Mouse (Mus musculus) 3134 (cell line): ENCODE results near the gene Fam178b.
"Not testable (repeated sequence)": the region's sequence is repeated elsewhere in the genome, so short reads cannot be mapped to it uniquely, and the experiment has no call there.

ENCODE experiments used
- DNase-seq: peaks from one replicate; pipeline ENCODE4 v3.0.0-alpha.2; 2011; ENCODE audit warnings: low spot score; ENCODE audit not compliant: insufficient read length; ENCODE audit errors: extremely low read depth

Gene Fam178b

GRCm38 (mm10) chr1:36548771-36549170, 134.2 kb downstream of the Fam178b start:
- no peak for DNase-seq

DNA sequence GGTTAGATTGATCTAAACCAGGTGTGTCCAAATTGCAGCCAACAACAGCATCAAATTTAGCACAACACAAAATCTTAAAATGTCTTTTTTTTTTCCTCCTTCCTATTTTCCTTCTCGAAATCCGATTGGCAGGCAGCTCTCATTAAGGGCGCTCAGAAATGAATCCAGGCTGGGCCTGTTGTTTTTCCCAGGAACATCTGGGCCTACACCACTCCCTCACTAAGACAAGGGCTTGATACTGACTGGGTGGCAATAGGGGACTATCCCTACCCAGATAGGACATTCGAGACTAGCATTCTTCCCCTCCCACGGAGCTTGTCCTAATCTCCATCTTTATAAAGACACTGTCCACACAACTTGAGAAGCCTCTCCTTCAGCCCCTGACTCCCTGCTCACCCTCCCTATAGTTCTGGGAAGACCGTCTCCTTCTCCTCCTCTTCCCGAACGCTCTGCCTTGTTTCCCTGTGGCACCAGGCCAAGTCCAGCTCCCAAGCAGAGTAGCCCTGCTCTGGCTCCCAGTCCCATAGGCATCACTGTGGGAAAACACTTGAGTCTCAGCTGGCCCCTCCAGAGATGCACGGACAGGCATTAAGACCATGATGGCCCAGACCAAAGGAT, 134.9 kb downstream of the Fam178b start:
- DNase-seq = no peak

DNA sequence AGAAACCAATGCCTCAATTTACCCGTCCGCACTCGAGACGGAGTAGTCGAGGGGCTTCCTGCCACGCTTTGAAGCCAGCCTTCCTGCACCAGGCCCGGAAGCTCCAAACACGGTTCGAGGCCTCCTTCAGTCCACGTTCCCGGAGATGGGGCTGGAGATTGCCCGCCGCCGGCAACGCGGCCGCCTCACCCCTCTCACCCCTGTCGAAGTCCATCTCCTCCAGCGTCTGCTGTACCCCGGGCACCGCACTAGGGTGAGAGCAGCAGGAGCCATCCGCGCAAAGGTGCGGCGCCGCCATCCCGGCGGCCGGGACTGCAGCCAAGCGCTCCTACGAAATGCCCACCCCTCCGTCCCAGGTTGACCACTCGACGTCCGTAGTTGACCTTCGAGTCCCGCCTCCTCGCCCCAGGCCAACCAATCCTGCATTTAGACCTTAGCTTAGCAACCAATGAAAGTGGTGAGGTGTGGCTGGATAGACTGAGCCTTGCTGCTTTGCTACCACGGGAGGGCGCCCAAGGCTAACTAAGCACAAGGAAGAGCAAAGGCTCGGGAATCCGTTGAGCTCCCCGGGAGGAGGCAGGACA, 136.0 kb downstream of the Fam178b start, which contains the start of gene Ankrd39:
TSS of gene Ankrd39 (minus strand) at position 558 of the 584 bp plus-strand sequence.
- DNase-seq = peak; percentile 97

DNA sequence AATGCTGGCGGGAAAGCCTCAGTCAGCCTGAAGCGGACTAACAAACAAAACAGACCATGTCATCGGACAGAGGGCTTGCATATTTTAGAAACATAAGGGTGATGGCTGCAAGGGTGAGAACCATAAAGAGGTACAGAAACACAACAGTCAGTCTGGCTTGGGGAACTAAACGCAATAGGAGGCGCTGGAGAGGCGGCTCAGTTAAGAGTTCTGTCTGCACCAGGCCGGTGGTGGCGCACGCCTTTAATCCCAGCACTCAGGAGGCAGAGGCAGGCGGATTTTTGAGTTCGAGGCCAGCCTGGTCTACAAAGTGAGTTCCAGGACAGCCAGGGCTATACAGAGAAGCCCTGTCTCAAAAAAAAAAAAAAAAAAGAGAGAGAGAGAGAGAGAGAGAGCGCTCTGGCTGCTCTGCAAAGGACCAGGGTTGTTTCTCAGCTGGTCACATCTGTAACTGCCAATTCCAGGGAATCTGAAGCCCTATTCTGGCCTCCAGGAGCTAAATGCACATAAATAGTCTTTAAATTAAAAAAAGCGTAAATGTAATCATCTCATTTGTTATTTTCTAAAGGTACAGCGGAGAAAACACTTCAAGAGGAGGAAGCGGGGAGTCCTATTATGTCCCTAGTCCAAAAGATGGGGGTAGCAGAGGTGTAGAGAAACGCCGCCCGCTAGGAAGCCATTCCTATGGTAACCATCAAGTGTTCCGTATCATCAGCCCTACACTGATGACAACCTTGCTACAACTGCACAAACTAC, 137.0 kb downstream of the Fam178b start:
- no peak for DNase-seq

DNA sequence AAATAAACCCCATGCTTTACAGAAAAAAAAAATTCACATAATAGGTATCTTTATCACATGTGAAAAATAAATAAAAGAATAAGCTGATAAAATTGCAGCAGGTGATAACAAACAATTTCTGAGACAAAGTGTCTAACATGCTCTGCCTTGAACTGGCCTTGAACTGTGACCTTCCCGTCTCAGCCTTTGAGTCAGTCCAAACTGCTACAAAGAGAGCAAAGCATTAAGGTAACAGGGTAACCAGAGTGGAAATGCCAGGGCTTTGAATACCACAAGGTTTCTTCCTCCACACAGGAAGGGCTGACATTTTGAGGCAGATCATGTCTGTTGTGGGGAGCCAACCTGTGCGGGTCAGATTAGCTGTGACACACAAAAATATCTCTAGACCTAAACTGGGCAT, 137.6 kb downstream of the Fam178b start:
- no peak for DNase-seq

- DNase-seq = no peak
Observed at GRCm38 (mm10) chr1:36542925-36543324, 140.1 kb downstream of the Fam178b start.

DNA sequence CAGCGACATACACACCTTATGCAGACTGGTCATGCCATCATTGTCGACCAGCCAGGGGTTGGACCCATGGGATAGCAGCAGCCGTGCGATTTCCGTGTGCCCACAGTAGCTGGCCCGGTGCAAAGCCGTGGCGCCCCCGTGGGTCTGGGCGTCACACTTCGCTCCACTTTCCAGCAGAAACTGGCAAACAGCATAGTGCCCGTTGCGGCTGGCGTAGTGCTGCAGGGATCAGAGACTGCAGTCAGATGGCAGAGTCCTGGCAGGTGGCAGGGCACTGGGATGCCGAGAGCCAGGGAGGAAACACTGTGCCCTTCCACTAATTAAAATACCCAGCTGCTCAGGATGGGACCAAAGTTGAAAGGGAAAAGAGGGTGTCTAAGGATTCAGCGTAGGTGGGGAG, 141.1 kb downstream of the Fam178b start:
- DNase-seq = no peak

DNA sequence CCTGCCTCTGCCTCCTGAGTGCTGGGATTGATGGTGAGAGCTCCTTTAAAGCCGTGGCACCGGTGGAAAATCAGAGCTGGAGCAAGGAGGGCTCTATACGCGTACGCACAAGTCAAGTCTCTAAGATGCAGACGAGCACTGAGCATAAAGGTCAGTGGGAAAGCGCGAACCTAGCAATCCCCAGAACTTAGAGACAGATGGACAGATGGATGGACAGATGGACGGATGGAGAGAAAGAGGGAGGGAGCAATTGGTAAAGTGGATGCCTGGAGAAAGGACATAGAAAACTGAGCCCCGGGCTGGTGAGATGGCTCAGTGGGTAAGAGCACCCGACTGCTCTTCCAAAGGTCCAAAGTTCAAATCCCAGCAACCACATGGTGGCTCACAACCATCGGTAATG, 142.2 kb downstream of the Fam178b start:
- DNase-seq = no peak

DNA sequence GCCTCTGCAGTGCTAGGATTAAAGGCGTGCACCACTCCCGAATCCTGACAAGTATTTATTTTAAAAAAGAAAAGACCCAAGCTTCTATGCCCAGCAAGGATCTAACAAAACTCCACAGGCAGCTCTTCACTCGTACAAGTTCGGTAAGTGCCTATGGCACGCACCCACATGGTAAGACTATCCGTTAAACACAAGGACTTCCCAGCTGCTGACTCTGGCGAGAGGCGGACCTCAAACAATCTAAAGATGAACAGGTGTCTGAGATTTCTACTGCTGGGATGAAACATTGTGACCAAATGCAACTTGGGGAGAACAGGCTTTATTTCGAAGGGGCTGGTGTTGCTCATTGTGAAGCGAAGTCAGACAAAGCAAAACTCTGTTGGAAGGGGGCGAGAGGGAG, 142.9 kb downstream of the Fam178b start:
- DNase-seq = no peak

- no peak for DNase-seq
Observed at GRCm38 (mm10) chr1:36539186-36539585, 143.8 kb downstream of the Fam178b start, which contains the start of gene Gm42417. Gene Gm42417, minus strand, starts transcription at chr1:36539429.

- no peak for DNase-seq
Observed at GRCm38 (mm10) chr1:36538727-36539126, 144.3 kb downstream of the Fam178b start.

GRCm38 (mm10) chr1:36536783-36537182, 146.2 kb downstream of the Fam178b start, which contains the start of gene Ankrd23:
Gene Ankrd23, minus strand, starts transcription at chr1:36536883.
- DNase-seq = not testable (repeated sequence)

- no peak for DNase-seq
Observed at GRCm38 (mm10) chr1:36536397-36536728, 146.6 kb downstream of the Fam178b start.

- DNase-seq = no peak
Observed at GRCm38 (mm10) chr1:36535477-36536396, 147.2 kb downstream of the Fam178b start.

DNA sequence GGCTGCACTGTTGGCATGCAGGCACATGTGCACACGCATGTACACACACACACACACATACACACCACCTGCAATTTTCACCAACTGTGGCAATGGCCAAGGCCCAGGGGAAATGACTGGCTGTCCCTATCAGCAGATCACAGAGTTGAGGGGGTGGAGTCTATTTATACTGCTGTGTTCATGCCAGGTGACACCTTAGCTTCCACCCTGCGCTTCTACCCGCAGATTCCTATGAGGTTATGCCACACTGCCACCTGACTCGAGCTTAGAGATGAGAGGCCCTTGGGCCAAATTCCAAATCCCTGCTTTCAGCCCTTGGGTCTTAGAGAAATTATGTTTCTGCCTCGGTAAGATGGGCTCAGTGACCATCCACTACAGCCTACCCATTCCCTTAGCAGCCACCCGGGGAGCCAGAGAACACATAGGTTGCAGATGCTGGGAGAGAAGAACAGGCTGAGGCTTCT, 148.4 kb downstream of the Fam178b start:
- no peak for DNase-seq

DNA sequence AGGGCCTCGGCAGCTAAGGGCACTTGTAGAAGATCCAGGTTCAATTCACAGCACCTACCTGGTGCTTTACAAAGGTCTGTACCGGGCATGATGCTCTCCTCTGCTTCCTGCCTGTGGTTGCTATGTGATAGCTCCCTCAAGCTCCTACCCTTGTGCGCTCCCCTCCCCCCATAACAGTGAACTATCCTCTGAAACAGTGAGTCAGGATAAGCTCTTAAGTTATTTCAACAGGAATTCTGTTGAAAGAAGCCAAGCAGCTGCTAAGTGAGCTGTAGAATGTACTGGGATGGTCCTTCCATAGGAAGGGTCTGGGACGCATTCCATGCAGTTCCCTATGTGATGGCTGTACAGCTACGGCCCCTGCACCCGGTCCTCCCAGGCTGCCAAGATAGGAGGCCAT, 149.4 kb downstream of the Fam178b start:
- DNase-seq = no peak

DNA sequence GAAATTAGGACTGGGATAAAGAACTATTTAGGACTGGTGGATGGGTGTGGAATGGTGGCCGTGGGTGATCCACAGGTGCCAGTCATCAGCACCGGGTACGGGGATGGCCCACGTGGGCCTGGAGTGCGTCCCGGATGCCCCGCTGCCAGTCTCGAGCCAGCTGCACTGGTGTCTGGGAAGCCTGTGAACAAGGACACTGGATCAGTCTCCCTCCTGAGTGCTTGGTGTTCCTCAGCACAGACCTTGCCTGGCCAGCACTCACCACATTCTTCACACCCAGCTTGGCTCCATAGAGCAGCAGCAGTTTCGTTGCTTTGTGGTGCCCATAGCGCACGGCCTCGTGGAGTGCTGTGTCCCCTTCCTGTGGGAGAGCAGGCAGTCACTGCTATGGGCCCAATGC, 151.5 kb downstream of the Fam178b start:
- DNase-seq = no peak

GRCm38 (mm10) chr1:36530962-36531361, 152.0 kb downstream of the Fam178b start:
- DNase-seq = no peak

- no peak for DNase-seq
Observed at GRCm38 (mm10) chr1:36530485-36530884, 152.5 kb downstream of the Fam178b start.

DNA sequence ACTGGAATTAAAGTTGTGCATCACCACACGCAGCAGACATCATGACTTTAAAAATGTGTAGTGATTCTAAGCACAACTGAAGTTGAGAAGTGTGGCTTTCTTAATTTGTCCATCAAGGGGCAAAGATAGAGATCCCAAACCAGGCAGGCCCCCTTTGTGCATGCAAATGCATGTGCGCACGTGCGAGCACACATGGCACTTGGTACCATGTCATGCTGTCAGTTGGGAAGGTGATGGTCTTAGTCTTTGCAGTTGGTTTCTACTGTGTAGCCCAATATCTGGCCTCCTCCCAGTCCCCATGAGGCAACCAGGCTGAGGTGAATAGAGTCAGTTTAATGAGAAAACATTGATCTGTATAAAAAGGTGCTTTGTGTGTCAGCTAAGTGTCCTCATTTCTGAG, 153.1 kb downstream of the Fam178b start:
- DNase-seq = no peak

- no peak for DNase-seq
Observed at GRCm38 (mm10) chr1:36529274-36529673, 153.7 kb downstream of the Fam178b start.
